Mouse (Mus musculus): ENCODE results near the gene Csrp1.

DNA sequence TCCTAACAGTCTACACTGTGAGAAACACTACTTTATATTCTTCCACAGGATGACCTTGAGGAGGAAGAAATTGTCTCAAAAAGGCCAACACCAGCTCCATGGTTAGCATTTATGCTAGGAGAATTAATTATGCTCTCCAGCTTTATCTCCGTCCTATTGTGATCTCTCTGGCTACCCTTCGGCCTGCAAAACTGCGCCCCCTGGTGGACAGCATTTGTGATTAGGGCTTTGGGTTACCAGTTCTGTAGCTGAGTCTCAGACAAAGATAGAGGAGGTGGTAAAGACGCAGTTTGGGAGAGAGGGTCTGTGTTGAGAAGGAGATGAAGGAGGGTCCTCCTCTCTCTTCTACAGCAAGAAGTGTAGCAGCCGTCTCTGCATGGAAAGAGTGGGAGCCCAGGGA, 70.0 kb downstream of the Csrp1 start:
- TF ChIP-seq CTCF (IDR thresholded peaks at IDR 0.05; ENCODE audit: low read depth, low read length) (peak; percentile 70), GATA1 (IDR thresholded peaks at IDR 0.05; ENCODE audit: borderline replicate concordance, low read length) (no peak), POLR2AphosphoS5 (IDR thresholded peaks at IDR 0.05; ENCODE audit: insufficient replicate concordance, low read depth, low read length) (no peak), TAL1 (conservative IDR thresholded peaks at IDR 0.05; ENCODE audit: low read depth, low read length) (no peak)
